Mouse (Mus musculus) embryo, embryonic 11 days (tissue): ENCODE results near the gene Mpv17l2.

ENCODE experiments used
- DNase-seq: peaks from one replicate; pipeline ENCODE4 v3.0.0-alpha.2; 2015

Mpv17l2 gene

DNA sequence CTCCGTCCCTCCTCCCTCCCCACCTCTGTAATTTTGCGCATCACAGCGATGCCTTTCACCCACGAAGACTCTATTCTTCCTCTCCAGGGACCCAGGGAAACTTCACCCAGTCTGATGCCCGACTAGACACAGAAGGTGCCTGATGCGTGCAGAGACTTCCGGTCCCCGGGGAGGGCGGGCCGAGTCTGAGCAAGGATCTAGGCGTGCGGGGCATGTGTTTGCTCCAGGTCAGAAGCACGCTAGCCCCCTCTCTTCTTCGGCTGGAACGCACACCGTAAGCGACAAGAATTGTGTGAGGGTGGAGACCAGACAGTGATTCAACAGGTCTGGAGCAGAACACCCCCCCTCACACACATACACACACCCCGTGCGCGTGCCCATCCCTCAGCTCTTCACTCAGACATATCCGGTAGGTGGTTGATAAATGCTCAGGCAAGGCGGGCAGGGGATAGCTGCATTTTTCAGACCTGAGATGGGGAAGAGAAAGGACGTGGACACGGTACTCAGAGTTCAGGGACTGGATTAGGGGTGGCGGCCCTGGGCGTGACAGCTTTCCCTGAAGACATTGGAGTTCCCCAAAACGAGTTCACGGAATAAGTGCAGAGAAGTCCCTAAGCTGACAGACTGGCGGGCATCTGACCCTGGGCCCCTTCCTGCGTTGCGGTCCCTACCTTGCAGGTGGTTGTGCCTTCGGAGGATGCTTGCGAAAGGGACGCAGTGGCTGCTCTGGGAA is 5.3 kb upstream of the Mpv17l2 start:
- DNase-seq = peak; percentile 61

DNA sequence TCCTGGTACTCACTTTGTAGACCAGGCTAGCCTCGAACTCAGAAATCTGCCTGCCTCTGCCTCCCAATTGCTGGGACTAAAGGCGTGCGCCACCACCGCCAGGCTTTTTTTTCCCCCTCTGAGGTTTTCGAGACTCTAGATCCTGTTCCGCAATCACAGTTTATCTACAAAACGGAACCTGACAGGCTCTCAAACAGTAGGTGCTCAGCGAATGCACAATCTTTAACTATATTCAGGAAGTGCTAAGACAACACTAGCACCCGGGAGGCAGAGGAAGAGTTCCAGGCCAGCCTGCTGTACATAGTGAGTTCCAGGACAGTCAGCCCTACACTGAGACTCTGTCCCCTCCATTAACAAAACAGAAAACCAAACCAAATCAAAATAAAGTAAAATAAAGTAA is 4.6 kb upstream of the Mpv17l2 start:
- DNase-seq = no peak

- DNase-seq = no peak
Measured at GRCm38 (mm10) chr8:70764676-70765075, 3.9 kb upstream of the Mpv17l2 start.

DNA sequence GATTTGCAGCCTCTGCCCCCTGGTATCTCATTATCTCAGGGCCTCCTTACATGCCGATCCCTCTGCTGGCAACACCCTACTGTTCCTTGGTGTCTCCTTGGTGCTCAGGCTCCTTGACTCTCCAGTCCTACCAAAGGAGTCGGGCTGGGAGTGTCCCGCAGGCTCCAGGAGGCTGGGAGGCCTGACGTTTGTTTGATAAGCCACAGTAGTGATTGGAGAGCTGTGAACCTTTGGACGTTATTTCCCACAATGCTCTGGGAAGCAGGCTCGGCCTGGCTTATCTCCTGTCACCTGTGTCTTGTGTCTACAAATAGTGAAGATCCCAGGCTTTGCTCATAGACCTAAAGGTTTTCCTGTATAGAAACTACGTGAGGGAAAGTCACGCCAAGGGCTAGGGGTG is 3.3 kb upstream of the Mpv17l2 start:
- DNase-seq = no peak

DNA sequence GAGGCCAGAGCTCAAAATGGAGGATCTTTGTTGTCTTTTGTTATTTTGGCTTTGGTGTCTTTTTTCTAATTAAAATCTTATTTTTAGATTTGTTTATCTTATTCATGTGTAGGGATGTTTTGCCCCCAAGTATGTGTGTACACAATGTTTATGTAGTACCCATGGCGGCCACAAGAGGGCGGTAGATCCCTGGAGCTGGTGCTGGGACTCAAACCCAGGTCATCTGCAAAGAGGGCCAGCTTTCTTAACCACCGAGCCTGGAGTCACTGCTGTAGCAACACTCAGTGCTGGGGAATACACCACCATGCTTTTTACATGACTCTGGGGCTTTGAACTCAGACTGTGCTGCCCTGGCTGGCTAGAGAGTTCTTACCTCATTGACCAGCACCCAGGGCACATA is 2.6 kb upstream of the Mpv17l2 start:
- peak; percentile 59 for DNase-seq

DNA sequence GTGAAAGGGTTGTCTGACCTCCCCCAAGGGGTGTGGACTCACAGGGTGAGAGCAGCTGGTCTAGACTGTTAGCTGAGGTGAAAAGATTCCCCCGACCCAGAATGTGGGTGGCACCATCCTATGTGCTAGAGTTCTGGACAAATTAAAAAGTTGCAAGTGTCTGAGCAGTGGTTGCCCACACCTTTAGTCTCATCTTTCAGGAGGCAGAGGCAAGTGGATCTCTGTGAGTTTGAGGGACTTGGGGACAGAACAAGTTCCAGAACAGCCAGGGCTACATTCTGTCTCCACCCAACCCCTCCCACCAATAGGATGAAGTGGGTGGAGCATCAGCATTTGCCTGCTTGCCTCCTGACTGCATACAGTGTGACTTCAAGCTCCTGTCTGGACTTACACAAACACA is 1.4 kb upstream of the Mpv17l2 start:
- no peak for DNase-seq

- no peak for DNase-seq
Measured at GRCm38 (mm10) chr8:70760350-70760749, 396 bp downstream of the Mpv17l2 start.

DNA sequence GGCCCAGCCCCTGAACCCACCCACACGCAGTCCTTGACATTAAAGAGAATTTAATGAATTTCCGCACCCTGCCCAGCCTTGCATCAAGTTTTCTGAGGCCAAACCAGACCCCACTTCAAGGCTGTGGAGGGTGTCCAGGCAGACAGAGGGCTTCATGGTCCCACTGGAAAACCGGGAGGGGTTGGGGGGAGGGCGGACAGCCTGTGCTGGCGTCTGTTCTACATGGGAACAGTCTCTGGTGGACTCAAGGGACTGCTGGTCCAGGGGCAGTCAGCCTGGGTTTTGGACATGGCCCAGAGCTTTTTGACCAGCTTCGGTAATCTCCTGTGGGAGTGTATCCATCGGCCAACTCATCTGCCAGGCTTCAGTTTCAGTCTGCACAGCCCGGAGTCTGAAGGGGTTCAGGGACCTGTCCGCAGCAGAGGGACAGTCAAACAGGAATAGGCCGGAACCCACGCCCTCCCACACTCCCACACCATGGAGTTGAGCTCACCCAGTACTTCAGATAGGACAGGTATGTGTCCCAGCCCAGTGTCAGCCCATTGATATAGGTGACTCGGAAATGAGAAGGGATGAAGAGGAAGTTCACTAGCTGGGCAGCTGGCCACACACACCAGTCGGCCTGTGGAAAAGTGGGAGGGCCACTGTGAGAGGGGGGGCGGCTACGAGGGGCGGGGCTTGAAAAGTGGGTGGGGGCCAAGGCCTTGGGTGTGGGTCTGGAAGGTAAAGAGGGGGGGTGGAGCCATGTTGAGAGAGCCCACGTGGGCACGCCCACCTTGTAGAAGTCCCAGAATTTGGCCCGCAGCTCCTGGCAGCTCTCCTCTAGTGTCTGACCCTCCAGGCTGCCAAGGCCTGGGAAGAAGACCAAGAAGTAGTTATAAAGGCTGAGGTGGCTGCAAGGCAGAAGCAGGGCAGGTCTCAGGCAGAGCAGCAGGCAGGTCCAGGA is 1.9 kb downstream of the Mpv17l2 start:
- DNase-seq = no peak

DNA sequence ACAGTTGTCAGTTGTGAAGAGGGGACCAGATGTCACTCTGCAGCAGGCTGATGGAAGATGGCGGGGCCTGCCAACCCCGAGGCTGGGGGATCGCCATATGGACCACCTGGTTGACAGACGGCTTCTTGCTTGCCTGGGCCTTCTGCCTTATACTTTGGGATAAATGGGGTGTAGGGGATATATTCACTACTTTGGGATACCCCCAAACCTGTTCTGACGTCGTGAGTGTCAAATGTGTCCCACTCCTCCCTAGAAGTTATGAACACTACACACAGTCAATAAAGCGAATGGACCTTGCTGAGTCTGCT is 2.5 kb downstream of the Mpv17l2 start:
- DNase-seq = no peak

DNA sequence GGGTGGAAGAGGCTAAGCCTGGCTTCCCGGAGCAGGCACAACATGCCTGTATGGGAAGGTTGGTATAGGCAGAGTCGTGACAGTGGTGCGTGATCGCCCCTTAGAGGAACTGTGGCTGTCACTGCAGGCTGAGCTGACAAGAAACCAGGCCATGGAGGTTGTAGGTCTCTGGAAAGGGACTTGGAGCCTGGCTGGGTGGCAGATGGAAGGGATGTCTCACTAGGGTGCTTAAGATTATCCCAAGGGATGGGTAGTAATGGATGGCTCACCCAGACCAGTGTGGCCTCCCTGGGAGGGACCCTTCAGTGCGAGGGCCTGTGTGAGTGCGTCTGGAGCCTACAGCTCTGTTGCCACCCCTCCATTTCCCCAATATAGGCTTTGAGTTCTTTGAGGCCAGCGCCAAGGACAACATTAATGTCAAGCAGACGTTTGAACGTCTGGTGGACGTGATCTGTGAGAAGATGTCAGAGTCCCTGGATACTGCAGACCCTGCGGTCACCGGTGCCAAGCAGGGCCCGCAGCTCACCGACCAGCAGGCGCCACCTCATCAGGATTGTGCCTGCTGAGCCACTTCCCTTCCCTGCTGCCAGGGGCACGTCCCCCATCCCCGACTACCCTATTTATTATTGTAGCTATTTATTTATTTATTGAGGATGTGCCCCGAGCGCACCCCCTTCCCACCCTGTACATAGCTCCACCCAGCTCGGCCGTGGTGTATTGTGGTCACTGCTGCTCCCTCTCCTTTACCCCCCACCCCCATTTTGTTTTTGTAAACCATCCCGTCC is 3.0 kb downstream of the Mpv17l2 start:
- peak; percentile 51 for DNase-seq

- DNase-seq = no peak
Measured at GRCm38 (mm10) chr8:70756476-70757040, 4.2 kb downstream of the Mpv17l2 start.

GRCm38 (mm10) chr8:70755661-70756475 is 4.9 kb downstream of the Mpv17l2 start:
- no peak for DNase-seq

DNA sequence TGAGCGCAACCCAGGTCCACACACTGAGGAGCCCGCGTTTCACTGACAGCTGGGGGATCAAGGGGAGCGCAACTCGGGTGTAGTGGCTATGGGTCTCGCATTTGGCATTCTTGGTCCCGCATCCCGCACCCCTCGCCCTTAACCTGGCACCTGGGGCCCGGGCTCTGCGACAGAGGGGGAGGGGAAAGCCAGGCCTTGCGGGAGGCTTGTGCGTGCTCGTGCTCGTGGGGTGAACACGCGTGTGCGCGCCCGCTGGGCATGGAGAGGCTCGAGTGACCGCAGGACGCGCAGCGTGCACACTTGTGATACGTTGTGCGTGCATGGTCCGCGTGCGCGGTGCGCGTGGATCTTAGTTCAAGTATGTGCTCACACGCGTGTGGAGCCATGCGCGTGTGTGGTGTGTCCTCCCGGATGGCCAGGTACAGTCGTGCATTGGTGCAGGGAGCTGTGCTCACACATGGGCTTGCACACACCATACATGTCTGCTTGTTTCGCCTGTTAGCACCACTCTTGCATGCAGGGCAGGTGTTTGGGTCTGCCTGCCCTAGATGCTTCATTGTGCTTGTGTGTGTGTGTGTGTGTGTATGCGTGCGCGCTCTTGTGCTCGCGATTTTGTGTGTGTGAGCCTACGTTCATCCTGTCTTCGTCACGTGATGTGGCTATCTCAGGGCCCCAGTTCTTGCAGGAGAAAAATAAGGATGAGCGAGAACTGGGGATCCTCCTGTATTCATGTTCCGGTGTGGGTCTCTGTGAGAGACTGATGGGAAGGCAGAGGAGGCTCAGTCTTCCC is 5.7 kb downstream of the Mpv17l2 start:
- DNase-seq = peak; percentile 69

- DNase-seq = peak; percentile 99
Measured at GRCm38 (mm10) chr8:70754043-70754870, 6.5 kb downstream of the Mpv17l2 start, which contains the start of gene Rab3a. Gene Rab3a (plus strand): TSS chr8:70754679.

- DNase-seq = peak; percentile 60
Measured at GRCm38 (mm10) chr8:70753151-70753550, 7.6 kb downstream of the Mpv17l2 start.

DNA sequence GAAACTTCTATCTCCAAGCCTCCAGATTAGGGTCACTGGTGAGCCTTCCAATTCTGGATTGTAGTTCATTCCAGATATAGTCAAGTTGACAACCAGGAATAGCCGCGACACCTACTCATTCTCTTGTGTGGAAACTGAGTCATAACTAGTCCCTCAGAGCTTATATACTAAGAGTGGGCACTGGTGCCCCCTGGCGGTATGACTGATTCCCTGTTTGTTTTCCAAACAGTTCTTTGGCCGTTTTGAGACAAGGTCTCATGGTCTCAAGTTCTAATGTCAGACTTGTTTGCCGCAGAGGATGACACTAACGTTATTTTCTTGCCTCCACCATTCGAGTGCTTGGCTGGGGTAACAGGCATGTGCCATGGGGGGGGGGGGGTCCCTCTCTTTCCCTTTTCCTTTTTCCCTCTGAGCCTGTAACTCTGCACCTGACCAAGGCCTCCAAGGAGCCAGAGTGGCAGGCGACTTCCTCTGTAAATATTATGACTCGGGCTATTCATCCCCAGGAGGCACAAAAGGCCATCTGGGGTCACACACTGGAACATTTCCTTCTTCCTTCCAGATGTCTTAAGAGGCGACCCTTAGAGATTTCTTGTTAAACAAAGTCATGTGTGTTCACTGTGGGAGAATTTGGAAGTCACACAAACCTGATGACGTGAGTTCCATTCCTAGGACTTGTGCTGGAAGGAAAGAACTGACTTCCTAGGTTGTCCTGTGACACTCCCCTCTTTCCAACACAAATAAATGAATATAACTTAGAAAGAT is 8.6 kb downstream of the Mpv17l2 start:
- DNase-seq = peak; percentile 83

DNA sequence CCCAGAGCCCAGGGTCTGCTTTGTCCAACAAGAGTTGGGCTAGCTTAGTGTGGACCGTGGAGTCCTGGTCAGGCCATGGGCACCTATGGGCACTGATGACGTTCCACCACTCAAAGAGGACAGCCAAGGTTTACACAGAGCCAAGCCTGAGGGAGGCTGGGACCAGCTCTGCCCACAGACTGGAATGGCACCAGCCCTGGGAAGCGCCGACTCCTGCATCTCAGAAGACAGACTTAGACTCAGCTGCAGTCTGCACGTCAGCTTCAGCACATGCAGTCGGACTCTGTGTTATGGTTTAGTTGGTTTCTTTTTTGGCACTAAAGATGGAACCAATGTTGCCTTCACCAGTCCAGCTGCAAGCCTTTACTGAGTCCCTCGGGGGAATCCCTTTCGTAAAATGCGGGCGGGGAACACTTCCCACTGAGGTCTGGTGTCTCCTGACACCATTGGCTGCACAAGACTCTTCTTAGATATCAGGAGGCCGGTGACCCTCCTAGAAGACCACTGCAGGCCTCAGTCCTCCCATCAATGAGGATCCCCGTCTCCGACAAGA is 10.5 kb downstream of the Mpv17l2 start:
- DNase-seq = no peak

DNA sequence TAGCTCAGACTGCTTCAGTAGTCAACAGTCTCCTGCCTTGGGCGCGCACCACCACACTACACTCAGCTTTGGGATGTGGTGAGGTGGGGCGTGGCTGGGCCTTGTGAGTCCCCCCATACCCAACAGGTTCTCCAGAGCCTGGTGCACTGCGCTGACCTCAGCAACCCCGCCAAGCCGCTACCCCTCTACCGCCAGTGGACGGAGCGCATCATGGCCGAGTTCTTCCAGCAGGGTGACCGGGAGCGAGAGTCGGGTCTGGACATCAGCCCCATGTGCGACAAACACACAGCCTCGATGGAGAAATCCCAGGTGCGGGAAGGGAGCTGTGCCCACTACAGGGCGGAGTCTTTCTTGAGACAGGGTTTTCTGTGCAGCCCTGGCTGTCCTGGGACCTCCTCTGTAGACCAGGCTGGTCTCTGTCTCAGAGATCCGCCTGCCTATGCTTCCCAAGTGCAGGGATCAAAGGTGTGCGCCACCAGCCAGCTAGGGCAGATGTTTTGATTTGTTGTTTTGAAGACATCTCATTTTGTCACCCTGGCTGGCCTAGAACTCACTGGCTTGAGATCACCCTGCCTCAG is 11.6 kb downstream of the Mpv17l2 start:
- no peak for DNase-seq
